8 mouse cellular contexts compared by ENCODE assay signal in genomic region chr7:65693301-65693821, GRCm38 (mm10). TPM values are rescaled to one million over a fixed set of nuclear protein-coding genes. Genes with fewer than 3 reads are reported as not detected.
DNase-seq lines count a peak whose midpoint lies in the region; ATAC-seq and TF ChIP-seq lines count a peak whose summit lies in the region.

No protein-coding gene starts in this region.

- peak overlapping the region; percentile 95 for H3K4me3 ChIP-seq in bone marrow, adult 2 months (replicated peaks; ENCODE audit: control insufficient read depth, low read depth, low read length)
- peak overlapping the region; percentile 85 for H3K4me3 ChIP-seq in embryonic facial prominence, embryonic 14.5 days (ENCODE audit: low read depth, low read length)
- H3K4me3 ChIP-seq in limb, embryonic 13.5 days = peak overlapping the region; percentile 83
- H3K4me3 ChIP-seq in midbrain, embryonic 15.5 days = peak overlapping the region; percentile 94

- ATAC-seq in embryonic facial prominence, embryonic 14.5 days (ENCODE audit: low read depth) = peak; percentile 91
- peak; percentile 94 for ATAC-seq in limb, embryonic 13.5 days (ENCODE audit: low FRiP score, low read depth)
- ATAC-seq in midbrain, embryonic 15.5 days (replicated peaks) = peak; percentile 95

- H3K9ac ChIP-seq in embryonic facial prominence, embryonic 14.5 days (ENCODE audit: low read depth, low read length) = peak overlapping the region; percentile 86
- H3K9ac ChIP-seq in limb, embryonic 13.5 days = peak overlapping the region; percentile 83
- H3K9ac ChIP-seq in midbrain, embryonic 15.5 days = peak overlapping the region; percentile 90

- H3K4me2 ChIP-seq in embryonic facial prominence, embryonic 14.5 days (ENCODE audit: low read depth, low read length) = peak overlapping the region; percentile 90
- peak overlapping the region; percentile 84 for H3K4me2 ChIP-seq in limb, embryonic 13.5 days (replicated peaks)
- peak overlapping the region; percentile 70 for H3K4me2 ChIP-seq in midbrain, embryonic 15.5 days

- H3K36me3 ChIP-seq in embryonic facial prominence, embryonic 14.5 days (ENCODE audit: control insufficient read depth, insufficient read depth, low read length) = peaks cover 30% of the 10 kb centered on the region
- peaks cover 30% of the 10 kb centered on the region for H3K36me3 ChIP-seq in limb, embryonic 13.5 days
- peaks cover 20% of the 10 kb centered on the region for H3K36me3 ChIP-seq in midbrain, embryonic 15.5 days (replicated peaks)

- peak; percentile 74; the same call in 1 of the 2 replicates for TF ChIP-seq POLR2A in bone marrow, adult 2 months (IDR thresholded peaks at IDR 0.05; ENCODE audit: borderline replicate concordance, control insufficient read depth, low read depth, low read length)

- peak; percentile 90 for DNase-seq in A20 (ENCODE audit: low read depth, low spot score)
- peak; percentile 88 for DNase-seq in embryonic facial prominence, embryonic 14.5 days (ENCODE audit: low spot score)
- DNase-seq in heart, adult 9 months (ENCODE audit: low spot score in 2 of 2) = peak; percentile 79 to 86
- peak; percentile 82 for DNase-seq in kidney, adult 9 months
- peak; percentile 78 to 88 for DNase-seq in spleen, adult 18-20 months

- TF ChIP-seq CTCF in bone marrow, adult 2 months (IDR thresholded peaks at IDR 0.05; ENCODE audit: control insufficient read depth, insufficient read depth, low read length) = no peak

- H3K27me3 ChIP-seq in embryonic facial prominence, embryonic 14.5 days (replicated peaks; ENCODE audit: control insufficient read depth, insufficient read depth, low read length) = no peaks in the 10 kb centered on the region
- H3K27me3 ChIP-seq in limb, embryonic 13.5 days = no peaks in the 10 kb centered on the region
- H3K27me3 ChIP-seq in midbrain, embryonic 15.5 days (replicated peaks) = no peaks in the 10 kb centered on the region

- H3K9me3 ChIP-seq in embryonic facial prominence, embryonic 14.5 days (ENCODE audit: control insufficient read depth, low read length) = no peaks in the 10 kb centered on the region
- H3K9me3 ChIP-seq in limb, embryonic 13.5 days = no peaks in the 10 kb centered on the region
- no peaks in the 10 kb centered on the region for H3K9me3 ChIP-seq in midbrain, embryonic 15.5 days

- no peaks in the 10 kb centered on the region for H3K4me1 ChIP-seq in bone marrow, adult 2 months (ENCODE audit: control insufficient read depth, insufficient read depth, low read length)
- H3K4me1 ChIP-seq in embryonic facial prominence, embryonic 14.5 days (ENCODE audit: control insufficient read depth, insufficient read depth, low read length) = peaks cover 14% of the 10 kb centered on the region
- H3K4me1 ChIP-seq in limb, embryonic 13.5 days = peaks cover 19% of the 10 kb centered on the region
- H3K4me1 ChIP-seq in midbrain, embryonic 15.5 days = peaks cover 19% of the 10 kb centered on the region

- WGBS in bone marrow, adult 2 months = under 1% methylated on average over 52 of the region's 52 CpGs
- WGBS in embryonic facial prominence, embryonic 14.5 days = under 1% methylated on average over 29 of the region's 52 CpGs
- under 1% methylated on average over 52 of the region's 52 CpGs for WGBS in limb, embryonic 13.5 days
- WGBS in midbrain, embryonic 15.5 days = under 1% methylated on average over 48 of the region's 52 CpGs

- peak overlapping the region; percentile 51 for H3K27ac ChIP-seq in bone marrow, adult 2 months (ENCODE audit: control insufficient read depth, insufficient read depth, low read depth, low read length, poor library complexity)
- peak overlapping the region; percentile 62 for H3K27ac ChIP-seq in embryonic facial prominence, embryonic 14.5 days (replicated peaks; ENCODE audit: low read depth, low read length)
- H3K27ac ChIP-seq in limb, embryonic 13.5 days = peak overlapping the region; percentile 74; the same call in 1 of the 2 replicates
- peak overlapping the region; percentile 87 for H3K27ac ChIP-seq in midbrain, embryonic 15.5 days

RNA-seq across cellular contexts. Expression of gene Tm2d3, which starts 2.4 kb away (rescaled TPM):
- polyA plus RNA-seq in bone marrow, adult 2 months (2011; ENCODE audit: insufficient read depth, insufficient read length, low replicate concordance, missing spikeins) = 17.0 and 57.9 TPM in 2 replicates
- 78.7 and 83.1 TPM in 2 replicates for polyA plus RNA-seq in embryonic facial prominence, embryonic 14.5 days (2014; fragmentation: Nextera tagmentation; extraction: Ambion mirVana)
- polyA plus RNA-seq in limb, embryonic 13.5 days (2015; fragmentation: Nextera tagmentation; extraction: Ambion mirVana) = 83.0 and 83.6 TPM in 2 replicates
- 80.8 and 81.4 TPM in 2 replicates for polyA plus RNA-seq in midbrain, embryonic 15.5 days (2015; fragmentation: Nextera tagmentation; extraction: Ambion mirVana)

RNA-seq across cellular contexts. Expression of gene Tarsl2, which starts 48.7 kb away (rescaled TPM):
- polyA plus RNA-seq in bone marrow, adult 2 months (2011; ENCODE audit: insufficient read depth, insufficient read length, low replicate concordance, missing spikeins) = 5.1 and 6.3 TPM in 2 replicates
- polyA plus RNA-seq in embryonic facial prominence, embryonic 14.5 days (2014; fragmentation: Nextera tagmentation; extraction: Ambion mirVana) = 14.5 and 15.4 TPM in 2 replicates
- polyA plus RNA-seq in limb, embryonic 13.5 days (2015; fragmentation: Nextera tagmentation; extraction: Ambion mirVana) = 8.9 and 9.6 TPM in 2 replicates
- 16.1 and 16.5 TPM in 2 replicates for polyA plus RNA-seq in midbrain, embryonic 15.5 days (2015; fragmentation: Nextera tagmentation; extraction: Ambion mirVana)

Comparison
In these comparisons a context has a peak if more than half of its experiments do, and no peak if none do; other contexts are left out.
1. Peak in every context shown above with its lines: DNase-seq, ATAC-seq, H3K4me3 ChIP-seq and H3K27ac ChIP-seq.